Mouse (Mus musculus): ENCODE measurements at regions not wholly inside any gene's neighbourhood (a gene's known extent, or its start where the extent isn't known, plus 50 kb on each side); places are given as distances from the start of the nearest gene placed in this dataset.

GRCm38 (mm10) chr16:77444647-77445046 lies 157.2 kb downstream of the Gm11146 start:
- DNase-seq: no peak

- peak in 1 of 2 experiments; percentile 6 for DNase-seq
Observed at GRCm38 (mm10) chr16:77444006-77444405, 157.9 kb downstream of the Gm11146 start.

- DNase-seq: no peak
Observed at GRCm38 (mm10) chr16:77443318-77443717, 158.6 kb downstream of the Gm11146 start.

- DNase-seq: no peak
Observed at GRCm38 (mm10) chr16:77442866-77443265, 159.0 kb downstream of the Gm11146 start.

DNA sequence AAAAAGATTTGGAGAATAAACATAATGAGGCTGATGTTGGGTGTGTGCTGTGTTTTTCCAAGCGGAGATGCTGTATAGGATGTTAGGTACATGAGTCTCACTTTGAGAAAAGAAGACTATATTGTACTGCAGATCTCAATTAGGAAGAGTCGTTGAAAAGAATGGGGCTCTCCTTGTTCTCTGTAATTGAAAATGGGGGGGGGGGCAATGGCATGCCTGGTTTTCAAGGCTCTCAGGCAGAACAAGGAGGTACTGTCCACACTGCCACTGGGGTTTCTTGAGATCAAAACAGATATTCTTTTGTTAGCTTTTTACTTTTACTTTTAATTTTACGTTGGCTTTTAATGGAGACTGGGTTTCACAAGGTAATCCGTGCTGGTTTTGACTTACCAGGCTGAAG lies 170.5 kb downstream of the Gm11146 start:
- DNase-seq: no peak

DNA sequence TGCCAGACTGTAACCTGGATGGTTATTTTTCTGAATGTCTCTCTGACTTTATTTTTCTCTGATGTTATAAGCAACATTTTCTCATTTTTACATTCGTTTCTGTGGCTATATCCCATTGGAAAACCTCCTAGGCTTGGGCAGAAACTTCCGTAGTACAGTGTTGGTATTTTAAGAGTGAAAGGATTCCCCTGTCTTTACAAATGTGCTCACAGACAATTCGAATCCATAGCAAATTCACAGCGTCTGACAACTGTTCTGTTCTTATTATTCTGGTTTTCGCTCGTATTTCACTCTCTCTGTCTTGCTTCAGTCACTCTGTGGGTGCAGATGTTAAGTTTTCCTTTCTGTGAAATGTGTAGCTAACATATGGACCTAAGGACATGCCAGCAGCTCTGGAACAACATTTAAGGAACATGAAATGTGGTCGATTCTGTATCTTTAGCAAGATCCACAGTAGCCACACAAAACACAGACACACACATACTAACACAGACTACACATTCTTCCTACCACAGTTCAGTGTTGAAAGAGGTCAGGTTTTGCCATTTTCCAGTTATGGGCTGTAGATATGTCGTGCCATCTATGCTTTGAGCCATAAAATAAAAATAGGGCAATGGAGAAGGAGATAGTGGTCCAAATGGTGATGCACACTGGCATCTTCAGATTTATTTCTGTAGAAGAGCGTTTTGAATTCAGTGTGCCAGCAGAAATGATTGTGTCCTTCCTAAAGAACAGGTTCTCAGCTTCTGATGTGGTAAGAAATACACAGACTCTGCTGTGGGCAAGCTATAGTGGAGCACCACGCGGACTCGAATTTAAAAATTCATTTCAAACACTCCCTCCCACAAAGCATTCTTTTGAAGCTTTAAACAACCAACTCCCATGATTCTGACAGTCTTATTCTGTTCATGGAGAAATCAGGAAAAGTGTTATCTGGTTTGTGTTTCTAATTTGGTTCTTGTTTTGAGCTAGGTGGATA lies 179.2 kb downstream of the Gm11146 start:
- no peak for DNase-seq

DNA sequence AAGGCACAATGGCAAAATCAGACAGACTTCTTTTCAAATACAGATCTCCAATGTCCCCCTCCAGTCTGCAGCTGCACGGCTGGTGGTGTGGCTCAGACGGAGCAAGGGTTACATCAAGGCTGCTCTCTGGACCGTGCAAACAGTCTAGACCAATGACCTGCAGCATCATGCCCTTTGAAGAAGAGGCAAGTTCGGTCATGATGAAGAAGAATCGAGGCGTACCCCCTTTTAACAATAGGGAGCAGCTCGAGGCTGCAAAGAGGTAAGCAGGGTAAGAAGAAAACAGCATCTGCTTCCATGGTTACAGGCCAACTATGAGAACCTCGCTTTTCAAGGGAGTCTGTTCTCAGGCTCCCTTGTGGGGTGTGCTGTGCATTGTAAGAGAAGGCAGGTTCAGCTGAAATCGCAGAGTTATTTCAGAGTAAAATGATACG lies 180.3 kb downstream of the Gm11146 start:
- DNase-seq: no peak

- no peak for DNase-seq
Observed at GRCm38 (mm10) chr16:77421001-77421400, 180.9 kb downstream of the Gm11146 start.

DNA sequence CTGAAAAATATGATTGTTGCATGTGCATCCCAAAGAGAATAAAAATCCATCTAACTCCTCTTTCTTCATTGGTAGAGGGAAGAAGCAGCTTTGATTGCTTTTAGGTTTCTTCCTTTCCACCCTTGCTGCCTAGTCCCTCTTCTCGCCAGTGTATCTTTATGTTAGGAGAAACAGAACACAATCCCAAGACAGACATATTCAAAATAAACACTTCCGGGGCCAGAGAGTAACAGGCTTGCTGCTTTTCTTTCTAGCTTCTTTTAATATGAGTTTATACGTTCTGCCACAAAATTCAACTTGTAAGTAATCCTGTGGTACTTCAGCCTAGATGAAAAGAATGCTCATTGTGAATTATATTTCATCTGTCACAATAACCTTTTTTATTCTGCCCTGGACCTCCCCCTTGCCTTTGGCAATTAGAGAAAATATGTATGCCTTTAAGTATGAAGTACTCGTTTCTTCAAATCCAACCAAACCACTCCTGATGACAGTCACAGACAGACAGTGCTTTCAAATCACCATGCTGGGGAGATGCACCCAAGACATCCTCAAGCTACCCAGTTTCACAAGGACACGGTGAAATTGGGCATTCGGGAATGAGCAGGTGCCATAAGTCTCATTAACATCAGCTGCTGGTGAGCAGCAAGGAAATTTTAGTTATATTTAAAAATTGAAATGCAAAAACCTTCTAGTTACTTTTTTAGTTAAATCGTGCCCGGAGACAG lies 181.6 kb downstream of the Gm11146 start:
- no peak for DNase-seq

GRCm38 (mm10) chr16:77419116-77419735 lies 182.7 kb downstream of the Gm11146 start:
- no peak for DNase-seq

- DNase-seq: no peak
Observed at GRCm38 (mm10) chr16:77418486-77418885, 183.4 kb downstream of the Gm11146 start.

DNA sequence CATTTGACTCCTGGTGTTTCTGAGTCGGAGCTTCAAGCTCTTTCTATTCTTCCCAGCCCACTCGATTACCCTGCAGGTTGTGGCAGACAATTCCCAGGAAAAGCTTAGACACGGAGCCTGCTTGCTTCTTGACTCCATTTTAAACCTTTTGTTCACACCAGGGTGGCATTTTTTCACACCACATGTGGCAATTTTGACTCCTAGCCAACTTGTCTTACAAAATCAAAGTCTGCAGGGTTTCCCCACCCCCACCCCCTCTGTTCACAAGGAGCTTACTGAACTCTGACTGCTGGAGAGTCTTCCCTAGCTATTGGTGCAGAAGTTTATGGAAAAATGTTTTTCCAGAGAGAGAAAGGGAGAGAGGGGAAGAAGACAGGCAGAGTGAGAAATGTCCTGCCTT lies 184.1 kb downstream of the Gm11146 start:
- DNase-seq: peak in 1 of 2 experiments; percentile 13

GRCm38 (mm10) chr16:77414562-77414961 lies 187.3 kb downstream of the Gm11146 start:
- DNase-seq: no peak

GRCm38 (mm10) chr16:77409168-77409567 lies 192.7 kb downstream of the Gm11146 start:
- no peak for DNase-seq

DNA sequence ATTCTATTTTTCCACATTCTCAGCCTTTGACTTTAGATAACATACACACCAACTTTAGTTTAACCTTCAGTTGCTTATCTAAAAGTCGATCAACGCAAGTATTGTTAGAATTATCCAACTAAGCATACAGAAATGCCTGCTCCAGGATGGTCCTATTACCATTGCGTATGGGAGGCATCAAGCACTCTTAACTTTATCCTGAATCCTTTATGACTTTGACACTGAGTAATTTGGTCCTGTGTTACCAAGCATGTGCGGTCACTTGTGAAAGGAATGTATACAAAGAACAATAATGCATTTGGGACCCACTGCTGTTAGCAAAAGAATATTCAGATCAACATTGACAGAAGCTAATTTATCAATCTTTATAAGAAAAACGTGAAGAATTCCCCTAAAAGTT lies 194.9 kb downstream of the Gm11146 start:
- no peak for DNase-seq

DNA sequence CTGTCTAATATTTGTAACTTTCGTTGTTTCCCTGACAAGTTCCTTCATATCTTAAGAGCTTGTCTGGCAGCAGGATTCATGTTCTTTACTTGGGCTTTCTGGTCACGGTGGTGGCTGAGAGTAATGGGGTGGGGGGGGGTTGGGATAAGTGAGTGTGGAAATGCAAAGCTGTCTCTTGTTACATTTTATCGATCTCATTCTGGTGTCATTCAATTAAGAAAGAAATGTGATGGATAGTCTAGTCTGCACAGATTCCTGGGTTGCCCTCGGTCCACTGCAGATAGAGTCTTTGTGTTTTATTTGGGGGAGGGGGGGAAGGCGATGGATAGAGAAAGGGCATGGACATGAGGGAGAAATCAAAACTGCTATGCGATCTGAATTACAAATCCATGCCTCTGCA lies 196.0 kb downstream of the Gm11146 start:
- DNase-seq: no peak

DNA sequence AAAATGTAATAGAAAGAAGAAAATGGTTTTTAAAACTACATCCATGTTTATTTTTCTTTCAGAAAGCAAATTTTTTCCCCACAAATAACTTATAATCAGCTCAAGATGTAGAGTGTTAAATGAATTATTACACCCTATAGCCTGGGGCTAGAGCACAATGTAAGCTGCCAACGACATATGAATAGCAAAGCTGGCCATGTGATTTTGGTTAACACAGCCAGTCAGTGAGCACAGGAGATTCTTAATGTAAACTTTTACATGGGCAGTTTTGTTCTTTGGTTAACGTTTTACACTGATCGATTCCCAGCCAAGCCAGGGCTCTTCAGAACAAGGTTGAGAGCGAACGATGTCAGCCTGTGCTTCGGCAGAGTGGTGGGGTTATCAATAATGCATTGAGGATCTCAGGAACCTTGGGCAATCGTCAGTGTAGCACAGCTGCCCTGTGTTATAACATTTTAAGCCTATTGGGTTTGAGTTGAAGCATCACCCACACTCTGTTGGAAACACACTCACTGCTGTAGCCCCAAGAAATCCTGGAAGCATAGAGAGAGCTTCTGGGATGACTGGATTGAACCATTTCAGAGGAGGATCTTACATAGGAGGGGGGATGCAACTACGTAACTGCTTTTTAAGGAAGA lies 196.6 kb downstream of the Gm11146 start:
- DNase-seq: no peak

DNA sequence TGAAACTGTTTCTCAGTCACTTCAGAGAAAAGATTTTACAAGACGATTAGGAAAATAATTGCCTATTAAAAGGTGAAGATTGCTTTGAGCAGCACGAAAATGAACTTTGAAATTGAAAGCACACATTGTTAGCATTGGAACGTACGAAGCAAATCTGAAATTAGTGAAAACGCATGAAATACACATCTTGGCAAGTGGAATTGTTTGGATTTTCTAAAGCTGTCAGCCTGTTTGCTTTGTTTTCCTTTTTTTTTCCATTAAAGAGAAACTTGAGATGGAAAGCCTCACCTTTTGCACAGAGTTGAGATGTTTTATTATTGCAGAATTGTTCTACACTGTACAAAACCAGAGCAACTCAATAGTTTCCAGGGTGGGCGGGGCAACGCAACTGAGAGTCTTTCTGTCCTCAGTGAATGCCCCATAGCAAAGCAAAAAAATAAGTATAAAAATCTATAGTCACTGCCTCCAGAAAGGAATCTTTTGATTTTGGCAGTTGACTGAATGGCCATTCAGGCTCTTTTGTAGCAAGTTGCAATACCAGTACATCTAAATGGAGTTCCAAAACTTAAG lies 199.1 kb downstream of the Gm11146 start:
- no peak for DNase-seq

GRCm38 (mm10) chr16:77401185-77401943 lies 200.5 kb downstream of the Gm11146 start:
- no peak for DNase-seq

DNA sequence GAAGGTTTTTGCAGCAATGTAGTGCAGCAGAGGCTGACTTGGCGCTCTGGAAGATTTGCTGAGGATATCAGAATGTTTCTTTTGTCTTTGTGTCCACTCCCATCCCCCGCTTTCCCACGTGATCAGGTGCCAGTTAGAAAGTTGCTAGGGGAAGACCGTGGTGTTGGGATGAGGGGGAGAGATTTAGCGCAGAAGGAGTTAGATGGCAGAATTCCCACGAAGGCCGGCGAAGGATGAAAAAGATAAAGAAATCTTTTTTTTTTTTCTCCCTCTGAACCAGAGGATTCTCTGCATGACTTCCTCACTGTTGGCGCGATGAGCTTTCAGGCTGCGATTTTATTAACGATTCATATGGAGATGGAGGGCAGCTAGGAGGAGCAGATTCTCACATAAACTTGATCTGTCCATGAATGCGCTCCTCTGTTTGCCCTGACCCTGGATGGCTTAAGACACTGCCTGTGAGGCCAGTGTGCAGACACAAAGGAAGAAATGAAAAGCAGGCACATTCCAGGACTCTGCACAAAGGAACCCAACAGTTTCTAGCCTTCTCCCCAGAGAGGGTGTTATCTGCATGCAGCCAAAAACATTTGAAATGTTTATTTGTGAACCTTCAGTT lies 201.5 kb downstream of the Gm11146 start:
- peak; percentile 39 to 46 for DNase-seq

DNA sequence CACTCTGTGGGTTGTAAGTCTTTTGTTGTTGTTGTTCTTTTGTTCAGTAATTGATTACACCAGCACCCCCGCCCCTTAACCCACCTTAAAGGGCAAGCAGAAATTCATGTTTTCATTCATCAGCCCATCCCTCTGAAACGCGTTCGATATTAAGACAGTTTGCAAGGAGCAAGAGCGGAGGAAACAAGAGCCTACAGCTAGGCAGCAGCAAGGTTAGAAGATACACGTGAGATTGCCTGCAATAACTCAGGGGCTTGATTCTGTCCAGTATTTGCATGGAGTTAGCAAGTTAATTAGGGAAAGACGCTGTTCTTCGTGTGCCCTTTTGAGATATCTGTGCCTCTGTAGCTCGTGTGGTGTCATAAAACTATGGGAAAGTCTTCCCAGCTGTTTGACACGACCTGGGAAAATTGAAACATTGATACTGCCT lies 202.0 kb downstream of the Gm11146 start:
- no peak for DNase-seq
